Comparison of ENCODE assay signal across 8 mouse cellular contexts in genomic region chr11:70615516-70616093, GRCm38 (mm10). TPM values are rescaled to one million over a fixed set of nuclear protein-coding genes. Genes with fewer than 3 reads are reported as not detected.
DNase-seq lines count a peak whose midpoint lies in the region; ATAC-seq and TF ChIP-seq lines count a peak whose summit lies in the region.

Gene 4930544D05Rik (plus strand): TSS chr11:70615848.

- no peaks in the 10 kb centered on the region for H3K27me3 ChIP-seq in cerebellum, adult 2 months (ENCODE audit: control insufficient read depth, insufficient read depth, low read length)
- H3K27me3 ChIP-seq in limb, embryonic 10.5 days (ENCODE audit: low read depth, poor library complexity, severe bottlenecking) = peaks cover 22% of the 10 kb centered on the region
- 0 out of 2 replicates have a peak, but pooled peaks cover 5% of the 10 kb centered on the region for H3K27me3 ChIP-seq in neural tube, embryonic 15.5 days (replicated peaks)

- peaks cover 35% of the 10 kb centered on the region for H3K36me3 ChIP-seq in limb, embryonic 10.5 days
- H3K36me3 ChIP-seq in neural tube, embryonic 15.5 days = peaks cover 23% of the 10 kb centered on the region

- no peak for ATAC-seq in neural tube, embryonic 15.5 days (ENCODE audit: low FRiP score)

- peaks cover 4% of the 10 kb centered on the region; the same call in 1 of the 2 replicates for H3K4me1 ChIP-seq in cerebellum, adult 2 months (ENCODE audit: control insufficient read depth, insufficient read depth, low read length)
- peaks cover 17% of the 10 kb centered on the region for H3K4me1 ChIP-seq in limb, embryonic 10.5 days
- H3K4me1 ChIP-seq in neural tube, embryonic 15.5 days = peaks cover 9% of the 10 kb centered on the region

- 10% methylated on average over 21 of the region's 21 CpGs for WGBS in cerebellum, adult 2 months
- WGBS in limb, embryonic 10.5 days = 13% methylated on average over 21 of the region's 21 CpGs
- WGBS in neural tube, embryonic 15.5 days = 15% methylated on average over 21 of the region's 21 CpGs

- no peak for TF ChIP-seq CTCF in cerebellum, adult 2 months (IDR thresholded peaks at IDR 0.05; ENCODE audit: borderline replicate concordance, insufficient read depth, low read depth, low read length)

- no peak for TF ChIP-seq POLR2A in cerebellum, adult 2 months (IDR thresholded peaks at IDR 0.05; ENCODE audit: borderline replicate concordance, insufficient read depth, low read length)

- peak within 1 kb of the TSS; percentile 39 for H3K4me3 ChIP-seq in cerebellum, adult 2 months (replicated peaks; ENCODE audit: insufficient read depth, low read depth, low read length)
- peak within 1 kb of the TSS; percentile 51 for H3K4me3 ChIP-seq in limb, embryonic 10.5 days
- H3K4me3 ChIP-seq in neural tube, embryonic 15.5 days (replicated peaks) = peak within 1 kb of the TSS; percentile 28

- peak within 1 kb of the TSS; percentile 58 for H3K4me2 ChIP-seq in neural tube, embryonic 15.5 days

- H3K27ac ChIP-seq in cerebellum, adult 2 months (ENCODE audit: insufficient read depth, low read length) = no peak within 1 kb of the TSS
- H3K27ac ChIP-seq in limb, embryonic 10.5 days = no peak within 1 kb of the TSS; the same call in 1 of the 2 replicates
- no peak within 1 kb of the TSS for H3K27ac ChIP-seq in neural tube, embryonic 15.5 days (replicated peaks)

- no peaks in the 10 kb centered on the region for H3K9me3 ChIP-seq in limb, embryonic 10.5 days (replicated peaks)
- H3K9me3 ChIP-seq in neural tube, embryonic 15.5 days (replicated peaks) = no peaks in the 10 kb centered on the region

- DNase-seq in cerebellum, adult 2 months = no peak
- DNase-seq in cerebellum, postnatal 36 days = no peak
- peak; percentile 28 for DNase-seq in retina, postnatal 1 day
- DNase-seq in retina, embryonic 14.5 days (ENCODE audit: low spot score) = no peak
- no peak for DNase-seq in limb, embryonic 10.5 days (ENCODE audit: low spot score)
- no peak for DNase-seq in adrenal gland, adult 18-20 months (ENCODE audit: low spot score in 2 of 2)
- DNase-seq in thymus, postnatal 14 days = no peak

- H3K9ac ChIP-seq in neural tube, embryonic 15.5 days (replicated peaks) = peak within 1 kb of the TSS; percentile 28

RNA-seq across cellular contexts. Expression of gene 4930544D05Rik, which starts in this region (rescaled TPM):
- polyA plus RNA-seq in cerebellum, adult 2 months (2012; rRNA removed) = not detected in 2 replicates
- polyA plus RNA-seq in limb, embryonic 10.5 days (2016; fragmentation: Nextera tagmentation; extraction: Ambion mirVana) = not detected in 2 replicates
- polyA plus RNA-seq in neural tube, embryonic 15.5 days (2015; fragmentation: Nextera tagmentation; extraction: Ambion mirVana) = not detected in 2 replicates
- not detected for total RNA-seq in adrenal gland, adult 18-20 months (2021)
